Mouse (Mus musculus) heart, adult 2 months (tissue): ENCODE measurements around the gene Prss56.

Source experiments
- CTCF ChIP-seq: fragments of 200-600 bp; IDR thresholded peaks from 2 replicates; pipeline ENCODE4 v1.8.1; 2022; ENCODE audit warnings: antibody characterized with exemption, mild to moderate bottlenecking, moderate library complexity
- POLR2A ChIP-seq: fragments of 200-500 bp; IDR thresholded peaks from 2 replicates; pipeline ENCODE4 v1.6.1; 2011; ENCODE audit warnings: mild to moderate bottlenecking, low read depth, low read length, control low read depth; ENCODE audit not compliant: insufficient read depth

- no peak for TF ChIP-seq CTCF
- TF ChIP-seq POLR2A: no peak
Observed at GRCm38 (mm10) chr1:87186261-87187036, 3.3 kb downstream of the Prss56 start.
